Mouse (Mus musculus) lung, embryonic 16.5 days (tissue): Measurements from ENCODE around the gene Hlcs. TPM values are rescaled to one million over a fixed set of nuclear protein-coding genes. Genes with fewer than 3 reads are reported as not detected.

ENCODE experiments used
- ATAC-seq: fragments of 200-750 bp; cut with Nextera tagmentation; 2 replicates; pipeline ENCODE4 v1.8.0; 2017; ENCODE audit warnings: low read depth, mild to moderate bottlenecking, moderate library complexity
- H3K27ac ChIP-seq: fragments of 300-500 bp; sonication (generic); 2 replicates; pipeline ENCODE4 v1.5.1; 2014; ENCODE audit warnings: mild to moderate bottlenecking, control low read depth, low read length
- H3K27me3 ChIP-seq: fragments of 300-500 bp; sonication (generic); 2 replicates; pipeline ENCODE4 v1.6.1; 2014; ENCODE audit warnings: low read depth, low read length, mixed read lengths; ENCODE audit not compliant: control insufficient read depth, insufficient read depth
- H3K36me3 ChIP-seq: fragments of 300-500 bp; sonication (generic); 2 replicates; pipeline ENCODE4 v1.6.1; 2014; ENCODE audit warnings: low read length; ENCODE audit not compliant: control insufficient read depth, insufficient read depth
- H3K4me1 ChIP-seq: fragments of 300-500 bp; sonication (generic); replicated peaks from 2 replicates; pipeline ENCODE4 v1.6.1; 2014; ENCODE audit warnings: low read length, mixed read lengths; ENCODE audit not compliant: control insufficient read depth, insufficient read depth
- H3K4me2 ChIP-seq: fragments of 300-500 bp; sonication (generic); 2 replicates; pipeline ENCODE4 v1.6.1; 2014; ENCODE audit warnings: low read depth, low read length, control low read depth
- H3K4me3 ChIP-seq: fragments of 300-500 bp; sonication (generic); 2 replicates; pipeline ENCODE4 v1.5.1; 2014; ENCODE audit warnings: mild to moderate bottlenecking, low read length, control low read depth
- H3K9ac ChIP-seq: fragments of 300-500 bp; sonication (generic); 2 replicates; pipeline ENCODE4 v1.6.1; 2014; ENCODE audit warnings: low read length, control low read depth
- H3K9me3 ChIP-seq: fragments of 300-500 bp; sonication (generic); 2 replicates; pipeline ENCODE4 v1.6.1; 2016; ENCODE audit warnings: low read length; ENCODE audit not compliant: control insufficient read depth
- WGBS: fragments of 180-500 bp; shearing (Covaris S2); extraction: QIAGEN DNeasy Blood & Tissue Kit; methylation state at CpG from one replicate; pipeline ENCODE4 v1.1.7; 2014; 5-methylcytosine and 5-hydroxymethylcytosine counted together
- polyA plus RNA-seq: library from polyadenylated mRNA; unstranded; fragments of >200 nt; fragmentation: Nextera tagmentation; extraction: Ambion mirVana; gene quantifications from 2 replicates; pipeline ENCODE4 v1.2.1, GENCODE M21; 2015

Hlcs gene
- polyA plus RNA-seq, 1 experiment from 2014 or later: 7.5 TPM

DNA sequence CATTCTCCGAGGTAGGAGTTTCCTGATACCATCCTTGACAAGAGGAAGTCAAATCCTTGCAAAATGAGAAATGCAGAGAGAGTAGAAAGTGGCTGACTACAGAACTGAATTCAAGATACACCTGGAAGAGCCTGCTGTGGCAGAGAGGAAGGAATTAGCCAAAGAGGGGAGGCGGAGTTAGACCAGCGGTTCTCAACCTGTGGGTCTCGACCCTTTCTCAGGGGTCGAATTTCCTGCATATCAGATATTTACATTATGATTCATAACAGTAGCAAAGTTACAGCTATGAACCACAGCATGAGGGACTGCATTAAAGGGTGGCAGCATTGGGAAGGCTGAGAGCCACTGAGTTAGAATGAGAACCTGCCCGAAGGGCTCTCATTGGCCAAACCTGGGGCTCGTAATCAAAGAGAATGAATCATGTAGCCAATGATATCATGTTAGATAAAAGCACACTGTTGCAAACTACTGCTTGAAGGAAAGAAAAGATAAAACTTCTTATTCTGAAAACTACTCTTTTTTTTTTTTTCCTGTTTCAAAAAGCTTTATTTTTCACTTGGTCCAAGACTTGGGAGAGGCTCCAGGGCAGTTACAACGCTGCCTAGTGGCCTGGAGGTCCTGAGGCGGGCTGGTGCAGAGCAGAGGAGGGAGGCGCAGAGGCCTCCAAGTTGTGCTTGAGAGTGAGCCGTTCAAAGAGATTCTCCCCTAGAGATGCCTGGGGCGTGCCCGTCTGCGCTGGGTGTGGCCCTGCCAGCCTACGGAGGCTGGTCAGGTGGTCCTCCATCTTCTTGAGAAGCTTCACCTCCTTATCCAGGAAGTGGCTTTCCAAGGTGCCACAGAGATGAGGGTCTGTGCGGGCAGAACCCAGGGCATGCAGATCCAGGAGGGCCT lies 144.5 kb downstream of the Hlcs start:
- Histone ChIP-seq H3K4me3 (no peak overlapping the region), H3K27ac (no peak overlapping the region), H3K4me1 (peaks cover 3% of the 10 kb centered on the region; the same call in 1 of the 2 replicates), H3K36me3 (no peaks in the 10 kb centered on the region), H3K9ac (no peak overlapping the region), H3K4me2 (no peak overlapping the region), H3K9me3 (no peaks in the 10 kb centered on the region), H3K27me3 (no peaks in the 10 kb centered on the region)
- WGBS: 75% methylated on average over 16 of the region's 16 CpGs
- no peak for ATAC-seq

DNA sequence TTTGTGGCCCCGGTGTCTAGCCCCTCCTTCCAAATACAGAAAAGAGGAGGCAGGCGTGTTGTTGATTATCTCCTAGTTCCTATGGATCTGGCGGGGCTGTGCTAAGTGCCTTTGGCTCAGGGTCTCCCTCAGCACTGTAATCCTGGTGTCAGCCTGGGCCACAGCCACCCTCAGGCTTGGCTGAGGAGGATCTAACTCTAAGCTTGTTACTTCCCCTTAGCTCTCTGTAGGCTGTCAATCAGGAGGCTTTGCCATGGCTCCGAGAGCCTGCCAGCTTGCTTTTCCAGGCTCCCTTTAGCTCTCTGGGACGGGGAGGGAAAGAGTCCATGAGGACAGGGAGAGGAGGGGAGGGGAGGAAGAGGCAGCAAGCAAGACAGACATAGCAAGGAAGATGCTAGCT lies 148.4 kb downstream of the Hlcs start:
- Histone ChIP-seq H3K9me3 (no peaks in the 10 kb centered on the region), H3K4me1 (peaks cover 3% of the 10 kb centered on the region; the same call in 1 of the 2 replicates), H3K4me3 (no peak overlapping the region), H3K27me3 (no peaks in the 10 kb centered on the region), H3K36me3 (no peaks in the 10 kb centered on the region), H3K4me2 (no peak overlapping the region), H3K9ac (no peak overlapping the region), H3K27ac (no peak overlapping the region)
- WGBS: 25% methylated on average over 5 of the region's 5 CpGs
- no peak for ATAC-seq

DNA sequence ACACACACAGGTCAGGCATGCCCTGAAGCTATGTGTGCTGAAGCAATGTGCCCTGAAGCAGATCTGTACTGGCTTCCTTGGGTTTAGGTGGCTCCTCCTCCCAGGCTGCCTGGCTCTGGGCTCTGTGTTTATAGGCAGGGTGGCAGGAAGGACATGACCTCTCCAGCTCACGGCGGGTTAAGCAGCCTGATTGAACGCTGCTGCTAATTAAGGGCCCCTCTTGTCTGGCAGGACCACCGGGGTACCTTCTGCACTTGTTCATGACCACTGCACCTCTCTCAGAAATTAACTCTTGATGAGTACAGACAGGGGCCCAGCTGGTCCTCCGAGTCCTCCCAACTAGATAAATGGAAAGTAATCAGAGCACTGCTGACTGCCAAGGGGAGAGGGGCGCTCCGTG lies 149.1 kb downstream of the Hlcs start:
- H3K4me1 ChIP-seq: peaks cover 3% of the 10 kb centered on the region; the same call in 1 of the 2 replicates
- no peak overlapping the region for H3K4me3 ChIP-seq
- H3K27ac ChIP-seq: no peak overlapping the region
- no peak overlapping the region for H3K4me2 ChIP-seq
- 18% methylated on average over 7 of the region's 7 CpGs for WGBS
- no peaks in the 10 kb centered on the region for H3K36me3 ChIP-seq
- H3K9ac ChIP-seq: no peak overlapping the region
- ATAC-seq: no peak
- H3K9me3 ChIP-seq: no peaks in the 10 kb centered on the region
- H3K27me3 ChIP-seq: no peaks in the 10 kb centered on the region

DNA sequence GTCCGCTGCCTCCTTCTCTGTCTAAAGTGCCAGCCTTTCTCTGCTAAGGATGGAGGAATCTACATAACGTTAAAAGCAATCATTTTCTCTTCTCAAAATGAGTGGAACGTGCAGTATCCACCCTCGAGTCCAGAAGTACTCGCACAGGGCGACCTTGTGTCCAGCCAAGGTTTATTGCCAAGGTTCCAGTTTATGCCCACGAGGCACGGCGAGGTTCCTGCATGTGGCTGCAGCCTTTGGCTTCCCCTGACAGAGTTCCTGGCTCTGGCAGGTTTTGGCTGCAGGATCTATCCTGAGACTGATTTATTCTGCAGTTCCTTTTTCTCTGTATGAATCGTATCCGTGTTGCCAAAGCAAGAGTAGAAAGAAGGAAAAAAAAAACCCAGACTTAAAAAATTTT lies 150.3 kb downstream of the Hlcs start:
- Histone ChIP-seq H3K4me3 (no peak overlapping the region), H3K27me3 (no peaks in the 10 kb centered on the region), H3K36me3 (no peaks in the 10 kb centered on the region), H3K9me3 (no peaks in the 10 kb centered on the region), H3K9ac (no peak overlapping the region), H3K4me1 (peaks cover 3% of the 10 kb centered on the region; the same call in 1 of the 2 replicates), H3K27ac (no peak overlapping the region), H3K4me2 (no peak overlapping the region)
- WGBS: 80% methylated on average over 11 of the region's 11 CpGs
- no peak for ATAC-seq

DNA sequence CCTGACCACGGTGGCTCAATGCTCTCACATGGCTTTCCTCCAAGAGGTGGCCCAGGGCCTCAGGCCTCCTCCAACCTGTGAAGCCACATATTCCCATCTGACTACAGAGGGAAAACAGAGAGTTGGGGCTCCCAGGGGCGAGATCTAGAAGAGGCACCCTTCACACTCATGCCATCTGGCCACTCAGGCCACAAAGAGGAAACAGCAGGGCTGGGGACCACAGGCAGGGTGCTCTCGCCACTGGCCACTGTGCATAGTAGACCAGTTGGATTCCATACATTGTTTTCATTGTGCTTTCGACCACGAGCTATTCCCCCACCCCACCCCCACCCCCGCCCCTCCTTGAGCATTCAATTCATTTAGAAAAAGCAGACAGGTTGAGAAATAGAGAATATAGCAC lies 151.4 kb downstream of the Hlcs start:
- no peak overlapping the region for H3K4me3 ChIP-seq
- H3K4me2 ChIP-seq: no peak overlapping the region
- 33% methylated on average over 6 of the region's 6 CpGs for WGBS
- peaks cover 3% of the 10 kb centered on the region; the same call in 1 of the 2 replicates for H3K4me1 ChIP-seq
- no peaks in the 10 kb centered on the region for H3K36me3 ChIP-seq
- no peak overlapping the region for H3K9ac ChIP-seq
- ATAC-seq: no peak
- no peak overlapping the region for H3K27ac ChIP-seq
- H3K9me3 ChIP-seq: no peaks in the 10 kb centered on the region
- no peaks in the 10 kb centered on the region for H3K27me3 ChIP-seq

DNA sequence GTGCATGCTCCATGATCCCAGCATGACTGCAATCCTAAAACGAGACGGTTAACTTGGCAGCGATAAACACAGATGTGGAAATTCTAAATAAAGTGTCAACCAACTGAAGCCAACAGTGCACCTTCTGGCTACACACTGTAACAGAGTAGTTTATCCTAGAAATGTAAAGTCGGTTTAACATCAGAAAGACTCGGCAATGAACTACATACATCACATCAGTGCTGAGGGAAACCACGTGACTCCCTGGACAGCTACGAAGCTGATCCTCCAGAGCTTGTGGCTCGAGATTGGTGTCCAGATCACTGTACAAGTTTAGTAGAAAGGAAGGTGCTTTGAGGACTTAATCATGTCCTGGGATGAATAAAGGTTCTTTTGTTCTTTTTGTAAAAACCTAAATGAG lies 155.6 kb downstream of the Hlcs start:
- H3K4me1 ChIP-seq: no peaks in the 10 kb centered on the region
- H3K4me2 ChIP-seq: no peak overlapping the region
- no peak overlapping the region for H3K27ac ChIP-seq
- ATAC-seq: peak; percentile 34; the same call in 1 of the 2 replicates
- no peak overlapping the region for H3K4me3 ChIP-seq
- no peaks in the 10 kb centered on the region for H3K36me3 ChIP-seq
- no peaks in the 10 kb centered on the region for H3K27me3 ChIP-seq
- H3K9me3 ChIP-seq: no peaks in the 10 kb centered on the region
- 47% methylated on average over 8 of the region's 8 CpGs for WGBS
- H3K9ac ChIP-seq: no peak overlapping the region

DNA sequence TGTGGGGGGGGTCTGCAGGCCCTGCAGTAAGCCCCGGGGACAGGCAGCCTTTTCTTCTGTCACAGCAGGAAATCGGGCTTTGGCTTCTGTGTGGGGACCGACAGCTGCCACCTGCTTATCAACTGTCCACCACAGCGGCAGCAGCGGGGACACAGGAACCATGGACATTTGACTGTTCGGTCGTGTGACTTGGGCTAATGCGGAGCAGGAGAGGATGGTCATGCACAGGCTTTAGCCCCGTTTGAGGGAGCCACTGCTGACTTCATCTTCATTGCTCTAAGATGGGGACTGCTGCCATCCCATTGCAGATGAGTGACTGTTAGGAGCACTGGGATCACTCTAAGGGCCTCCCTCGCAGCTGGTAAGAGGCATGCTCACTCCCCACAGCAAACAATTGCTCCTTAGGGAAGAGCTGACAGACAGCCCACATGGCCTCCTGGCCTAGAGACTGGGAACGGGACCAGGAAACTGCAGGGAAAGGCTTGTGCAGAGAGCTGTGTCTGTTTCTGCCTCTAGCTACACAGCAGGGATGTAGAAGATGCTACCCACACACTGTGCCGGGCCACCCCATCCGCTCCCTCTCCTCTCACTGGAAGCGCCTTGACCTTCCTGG lies 158.2 kb downstream of the Hlcs start:
- 46% methylated on average over 14 of the region's 14 CpGs for WGBS
- ATAC-seq: no peak
- Histone ChIP-seq H3K36me3 (no peaks in the 10 kb centered on the region), H3K4me2 (no peak overlapping the region), H3K27me3 (no peaks in the 10 kb centered on the region), H3K4me3 (no peak overlapping the region), H3K27ac (no peak overlapping the region), H3K9me3 (no peaks in the 10 kb centered on the region), H3K9ac (no peak overlapping the region), H3K4me1 (peaks cover 5% of the 10 kb centered on the region)

DNA sequence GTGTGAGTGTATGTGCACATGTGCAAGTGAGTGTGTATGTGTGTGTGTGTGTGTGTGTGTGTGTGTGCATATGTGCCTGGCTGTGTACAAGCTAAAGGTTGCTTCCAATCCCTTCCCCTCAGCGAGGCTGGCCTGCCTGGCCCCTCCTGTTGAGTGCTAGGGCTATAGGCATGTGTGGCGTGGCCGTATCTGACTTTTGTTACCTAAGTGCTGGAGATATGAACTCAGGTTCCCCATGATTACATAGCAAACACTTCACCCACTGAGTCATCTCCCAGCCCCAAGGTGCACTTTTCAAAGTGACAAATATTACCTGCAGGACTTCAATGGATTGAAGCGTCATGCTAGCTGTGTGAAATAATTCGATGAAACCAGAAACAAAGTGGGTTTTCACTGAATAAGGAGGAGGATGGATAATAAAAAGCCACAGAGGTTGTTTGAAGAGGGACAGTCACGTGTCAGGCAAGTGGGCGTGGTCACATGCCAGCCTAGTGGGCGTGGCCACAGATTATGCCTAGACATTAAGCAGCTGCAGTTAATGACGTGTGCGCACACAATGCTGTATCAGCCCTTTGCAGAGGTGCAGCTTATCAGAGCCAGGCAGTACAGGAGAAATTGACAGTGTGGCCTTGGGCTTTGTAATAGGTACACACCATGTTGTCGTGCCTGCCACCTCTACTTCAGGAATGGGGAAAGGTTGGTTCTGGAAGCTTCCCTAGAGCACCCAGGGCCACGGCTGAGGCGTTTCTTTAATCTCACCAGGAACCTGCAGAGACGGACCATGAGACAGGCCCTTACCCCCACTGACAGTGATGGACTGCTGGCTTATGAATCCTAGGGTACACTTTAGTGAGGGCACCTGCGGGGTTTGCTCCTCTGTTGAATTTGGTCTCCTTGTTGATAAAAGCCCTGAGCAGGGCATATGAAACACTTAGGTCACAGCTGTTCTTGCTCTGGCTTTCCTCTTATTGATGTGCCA lies 163.0 kb downstream of the Hlcs start:
- no peak overlapping the region for H3K4me2 ChIP-seq
- no peaks in the 10 kb centered on the region for H3K36me3 ChIP-seq
- peaks cover 20% of the 10 kb centered on the region for H3K4me1 ChIP-seq
- peak; percentile 82 for ATAC-seq
- no peak overlapping the region for H3K4me3 ChIP-seq
- 47% methylated on average over 15 of the region's 15 CpGs for WGBS
- no peak overlapping the region for H3K27ac ChIP-seq
- no peaks in the 10 kb centered on the region for H3K27me3 ChIP-seq
- no peak overlapping the region for H3K9ac ChIP-seq
- H3K9me3 ChIP-seq: no peaks in the 10 kb centered on the region
